Mouse (Mus musculus) heart, postnatal 36 days (tissue): ENCODE results near the gene B4galt1. TPM values are rescaled to one million over a fixed set of nuclear protein-coding genes. Genes with fewer than 3 reads are reported as not detected.
"Not testable (repeated sequence)": the region's sequence is repeated elsewhere in the genome, so short reads cannot be mapped to it uniquely, and the experiment has no call there.

ENCODE experiments used
- DNase-seq, 2 experiments: peaks; one replicate each; pipeline ENCODE4 v3.0.0; 2021 to 2022
- intact Hi-C: fragments of 180-260 bp; cut with DNase I; formaldehyde crosslinking; loops from one replicate; pipeline ENCODE4 v1.15.1; 2025
- total RNA-seq, 2 experiments: library from RNA; stranded (reverse); gene quantifications; 2 replicates each; pipeline ENCODE4 v1.2.3; 2021

Gene B4galt1
- total RNA-seq, 2 experiments from 2014 or later, result 62.1 to 69.1 TPM

- DNase-seq, result no peak
- intact Hi-C loops, result no loop called here
Observed at GRCm38 (mm10) chr4:40823151-40823550, 30.7 kb downstream of the B4galt1 start.

- intact Hi-C loops, result loop anchor here (2.0 kb wide), 1 partner anchor 31 kb away; no protein-coding TSS in a partner anchor
- DNase-seq, result no peak
Observed at GRCm38 (mm10) chr4:40821303-40822023, 32.3 kb downstream of the B4galt1 start.

GRCm38 (mm10) chr4:40820903-40821302, 32.9 kb downstream of the B4galt1 start:
- DNase-seq, result no peak
- intact Hi-C loops, result loop anchor here (2.0 kb wide), 1 partner anchor 32 kb away; no protein-coding TSS in a partner anchor

GRCm38 (mm10) chr4:40820024-40820423, 33.8 kb downstream of the B4galt1 start:
- DNase-seq, result no peak
- intact Hi-C loops, result loop anchor here (2.0 kb wide), 1 partner anchor 33 kb away; no protein-coding TSS in a partner anchor

GRCm38 (mm10) chr4:40819151-40819550, 34.7 kb downstream of the B4galt1 start:
- intact Hi-C loops, result no loop called here
- DNase-seq, result no peak

GRCm38 (mm10) chr4:40818421-40818820, 35.4 kb downstream of the B4galt1 start:
- intact Hi-C loops, result no loop called here
- DNase-seq, result peak in 1 of 2 experiments; percentile 4

- DNase-seq, result peak in 1 of 2 experiments; percentile 18
- intact Hi-C loops, result no loop called here
Observed at GRCm38 (mm10) chr4:40817936-40818335, 35.9 kb downstream of the B4galt1 start.

- intact Hi-C loops, result no loop called here
- no peak for DNase-seq
Observed at GRCm38 (mm10) chr4:40815775-40816372, 37.9 kb downstream of the B4galt1 start.

GRCm38 (mm10) chr4:40815120-40815519, 38.7 kb downstream of the B4galt1 start:
- intact Hi-C loops, result no loop called here

GRCm38 (mm10) chr4:40814359-40814758, 39.4 kb downstream of the B4galt1 start:
- DNase-seq, result no peak
- intact Hi-C loops, result no loop called here

More at GRCm38 (mm10) chr4:40815120-40815519, 38.7 kb downstream of the B4galt1 start:
- DNase-seq, result no peak

- intact Hi-C loops, result no loop called here
- no peak for DNase-seq
Observed at GRCm38 (mm10) chr4:40812891-40813290, 40.9 kb downstream of the B4galt1 start.

GRCm38 (mm10) chr4:40810481-40810880, 43.3 kb downstream of the B4galt1 start:
- DNase-seq, result no peak
- intact Hi-C loops, result no loop called here

GRCm38 (mm10) chr4:40807382-40807781, 46.4 kb downstream of the B4galt1 start:
- intact Hi-C loops, result no loop called here

GRCm38 (mm10) chr4:40805401-40805800, 48.4 kb downstream of the B4galt1 start:
- no peak for DNase-seq
- intact Hi-C loops, result no loop called here

More at GRCm38 (mm10) chr4:40807382-40807781, 46.4 kb downstream of the B4galt1 start:
- no peak for DNase-seq

- DNase-seq, result no peak
- intact Hi-C loops, result no loop called here
Observed at GRCm38 (mm10) chr4:40802787-40803186, 51.0 kb downstream of the B4galt1 start.

GRCm38 (mm10) chr4:40801908-40802307, 51.9 kb downstream of the B4galt1 start:
- intact Hi-C loops, result no loop called here
- no peak for DNase-seq

- intact Hi-C loops, result no loop called here
Observed at GRCm38 (mm10) chr4:40800873-40801272, 52.9 kb downstream of the B4galt1 start.

GRCm38 (mm10) chr4:40798833-40799555, 54.8 kb downstream of the B4galt1 start:
- DNase-seq, result peak; percentile 68 to 73
- intact Hi-C loops, result not testable (repeated sequence)

More at GRCm38 (mm10) chr4:40800873-40801272, 52.9 kb downstream of the B4galt1 start:
- DNase-seq, result no peak

GRCm38 (mm10) chr4:40795761-40796160, 58.0 kb downstream of the B4galt1 start:
- no peak for DNase-seq
- intact Hi-C loops, result no loop called here

GRCm38 (mm10) chr4:40794320-40794719, 59.5 kb downstream of the B4galt1 start:
- intact Hi-C loops, result no loop called here

GRCm38 (mm10) chr4:40791176-40791575, 62.6 kb downstream of the B4galt1 start:
- no peak for DNase-seq

More at GRCm38 (mm10) chr4:40794320-40794719, 59.5 kb downstream of the B4galt1 start:
- no peak for DNase-seq

More at GRCm38 (mm10) chr4:40791176-40791575, 62.6 kb downstream of the B4galt1 start:
- intact Hi-C loops, result no loop called here
